Mouse (Mus musculus) liver, postnatal 0 days (tissue): ENCODE results near the gene Ube2d1. TPM values are rescaled to one million over a fixed set of nuclear protein-coding genes. Genes with fewer than 3 reads are reported as not detected.

ENCODE experiments used
- ATAC-seq: fragments of 200-750 bp; cut with Nextera tagmentation; 2 replicates; pipeline ENCODE4 v1.8.0; 2017; ENCODE audit warnings: mild to moderate bottlenecking, moderate library complexity
- DNase-seq: peaks from one replicate; pipeline ENCODE4 v3.0.0-alpha.2; 2016
- H3K27ac ChIP-seq: fragments of 300-500 bp; sonication (generic); 2 replicates; pipeline ENCODE4 v1.5.1; 2014; ENCODE audit warnings: antibody characterized with exemption, moderate library complexity, mild to moderate bottlenecking, low read depth
- H3K27me3 ChIP-seq: fragments of 300-500 bp; sonication (generic); 2 replicates; pipeline ENCODE4 v1.6.1; 2014; ENCODE audit warnings: low read length, control low read depth, mixed read lengths; ENCODE audit not compliant: insufficient read depth
- H3K36me3 ChIP-seq: fragments of 300-500 bp; sonication (generic); replicated peaks from 2 replicates; pipeline ENCODE4 v1.6.1; 2014; ENCODE audit warnings: mild to moderate bottlenecking, control low read depth, low read length, moderate library complexity, mixed read lengths; ENCODE audit not compliant: insufficient read depth
- H3K4me1 ChIP-seq: fragments of 300-500 bp; sonication (generic); 2 replicates; pipeline ENCODE4 v1.6.1; 2014; ENCODE audit warnings: antibody characterized with exemption, mild to moderate bottlenecking, control low read depth; ENCODE audit not compliant: insufficient read depth
- H3K4me2 ChIP-seq: fragments of 300-500 bp; sonication (generic); 2 replicates; pipeline ENCODE4 v1.6.1; 2014; ENCODE audit warnings: low read depth, mild to moderate bottlenecking, low read length, moderate library complexity, mixed read lengths
- H3K4me3 ChIP-seq: fragments of 300-500 bp; sonication (generic); 2 replicates; pipeline ENCODE4 v1.5.1; 2014; ENCODE audit warnings: low read depth, low read length
- H3K9ac ChIP-seq: fragments of 300-500 bp; sonication (generic); replicated peaks from 2 replicates; pipeline ENCODE4 v1.6.1; 2014; ENCODE audit warnings: mild to moderate bottlenecking, moderate library complexity
- H3K9me3 ChIP-seq: fragments of 300-500 bp; sonication (generic); 2 replicates; pipeline ENCODE4 v1.6.1; 2016; ENCODE audit warnings: mild to moderate bottlenecking, control low read depth, low read length, mixed read lengths
- CTCF ChIP-seq: sonication (generic); IDR thresholded peaks from 2 replicates; pipeline ENCODE4 v1.5.1; 2016; ENCODE audit warnings: antibody characterized with exemption, low read depth
- EP300 ChIP-seq: IDR thresholded peaks from 2 replicates; pipeline ENCODE4 v1.6.1; 2016; ENCODE audit warnings: antibody characterized with exemption, low read depth, mild to moderate bottlenecking
- WGBS: fragments of 180-500 bp; shearing (Covaris S2); extraction: QIAGEN DNeasy Blood & Tissue Kit; methylation state at CpG from one replicate; pipeline ENCODE4 v1.1.7; 2014; ENCODE audit not compliant: insufficient replicate concordance; 5-methylcytosine and 5-hydroxymethylcytosine counted together
- polyA plus RNA-seq: library from polyadenylated mRNA; unstranded; fragments of >200 nt; fragmentation: Nextera tagmentation; extraction: Ambion mirVana; gene quantifications from 2 replicates; pipeline ENCODE4 v1.2.1, GENCODE M21; 2015

Ube2d1 gene
- polyA plus RNA-seq, 1 experiment from 2014 or later = 6.9 TPM

- H3K9ac ChIP-seq = no peak overlapping the region
- WGBS = 70% methylated on average over 8 of the region's 8 CpGs
- DNase-seq (no peak), ATAC-seq (peak; percentile 33)
- H3K36me3 ChIP-seq = peaks cover 3% of the 10 kb centered on the region; the same call in 1 of the 2 replicates
- H3K27me3 ChIP-seq = no peaks in the 10 kb centered on the region
- H3K9me3 ChIP-seq = no peaks in the 10 kb centered on the region
- H3K4me2 ChIP-seq = no peak overlapping the region
- H3K4me1 ChIP-seq = no peaks in the 10 kb centered on the region
- H3K27ac ChIP-seq = no peak overlapping the region
- H3K4me3 ChIP-seq = no peak overlapping the region
- TF ChIP-seq EP300 (no peak), CTCF (no peak)
Measured at GRCm38 (mm10) chr10:71261637-71262036, 23.4 kb downstream of the Ube2d1 start.

GRCm38 (mm10) chr10:71258943-71259342 lies 26.1 kb downstream of the Ube2d1 start:
- Histone ChIP-seq H3K9me3 (no peaks in the 10 kb centered on the region), H3K36me3 (peaks cover 3% of the 10 kb centered on the region), H3K4me3 (no peak overlapping the region), H3K4me1 (no peaks in the 10 kb centered on the region), H3K27ac (no peak overlapping the region), H3K27me3 (no peaks in the 10 kb centered on the region), H3K9ac (no peak overlapping the region), H3K4me2 (no peak overlapping the region)
- no peak for DNase-seq
- no peak for ATAC-seq
- WGBS = 77% methylated on average over 5 of the region's 5 CpGs
- TF ChIP-seq EP300 = no peak
- TF ChIP-seq CTCF = no peak

GRCm38 (mm10) chr10:71258516-71258915 lies 26.5 kb downstream of the Ube2d1 start:
- H3K4me1 ChIP-seq = no peaks in the 10 kb centered on the region
- no peak for TF ChIP-seq CTCF
- no peak for TF ChIP-seq EP300

GRCm38 (mm10) chr10:71253147-71253546 lies 31.9 kb downstream of the Ube2d1 start:
- H3K9me3 ChIP-seq = no peaks in the 10 kb centered on the region
- WGBS = 85% methylated on average over 4 of the region's 4 CpGs
- no peak for DNase-seq
- TF ChIP-seq EP300 (no peak), CTCF (no peak)
- no peak overlapping the region for H3K9ac ChIP-seq
- ATAC-seq = no peak
- no peak overlapping the region for H3K4me2 ChIP-seq
- H3K4me1 ChIP-seq = no peaks in the 10 kb centered on the region
- H3K36me3 ChIP-seq = peaks cover 3% of the 10 kb centered on the region
- no peak overlapping the region for H3K27ac ChIP-seq
- H3K27me3 ChIP-seq = no peaks in the 10 kb centered on the region
- H3K4me3 ChIP-seq = no peak overlapping the region

More at GRCm38 (mm10) chr10:71258516-71258915, 26.5 kb downstream of the Ube2d1 start:
- H3K4me2 ChIP-seq = no peak overlapping the region
- no peak for DNase-seq
- 78% methylated on average over 8 of the region's 8 CpGs for WGBS
- H3K36me3 ChIP-seq = peaks cover 3% of the 10 kb centered on the region
- no peaks in the 10 kb centered on the region for H3K27me3 ChIP-seq
- H3K27ac ChIP-seq = no peak overlapping the region
- no peak overlapping the region for H3K9ac ChIP-seq
- no peak for ATAC-seq
- no peak overlapping the region for H3K4me3 ChIP-seq
- H3K9me3 ChIP-seq = no peaks in the 10 kb centered on the region

- H3K4me3 ChIP-seq = no peak overlapping the region
- DNase-seq (no peak), ATAC-seq (no peak)
- H3K27ac ChIP-seq = no peak overlapping the region
- H3K4me1 ChIP-seq = no peaks in the 10 kb centered on the region
- no peaks in the 10 kb centered on the region for H3K27me3 ChIP-seq
- WGBS = 73% methylated on average over 5 of the region's 5 CpGs
- no peaks in the 10 kb centered on the region; the same call in 1 of the 2 replicates for H3K36me3 ChIP-seq
- H3K9me3 ChIP-seq = no peaks in the 10 kb centered on the region
- H3K4me2 ChIP-seq = no peak overlapping the region
- H3K9ac ChIP-seq = no peak overlapping the region
- no peak for TF ChIP-seq EP300
- TF ChIP-seq CTCF = no peak
Measured at GRCm38 (mm10) chr10:71252421-71252820, 32.6 kb downstream of the Ube2d1 start.

GRCm38 (mm10) chr10:71251846-71252245 lies 33.2 kb downstream of the Ube2d1 start:
- H3K36me3 ChIP-seq = no peaks in the 10 kb centered on the region; the same call in 1 of the 2 replicates

GRCm38 (mm10) chr10:71251256-71251655 lies 33.8 kb downstream of the Ube2d1 start:
- no peak overlapping the region for H3K4me2 ChIP-seq
- H3K36me3 ChIP-seq = no peaks in the 10 kb centered on the region; the same call in 1 of the 2 replicates
- H3K4me1 ChIP-seq = no peaks in the 10 kb centered on the region
- H3K9me3 ChIP-seq = no peaks in the 10 kb centered on the region
- no peak for ATAC-seq
- 83% methylated on average over 5 of the region's 5 CpGs for WGBS
- no peak overlapping the region for H3K9ac ChIP-seq
- DNase-seq = no peak
- H3K27me3 ChIP-seq = no peaks in the 10 kb centered on the region
- H3K27ac ChIP-seq = no peak overlapping the region
- TF ChIP-seq CTCF (no peak), EP300 (no peak)
- H3K4me3 ChIP-seq = no peak overlapping the region

More at GRCm38 (mm10) chr10:71251846-71252245, 33.2 kb downstream of the Ube2d1 start:
- Histone ChIP-seq H3K4me1 (no peaks in the 10 kb centered on the region), H3K9me3 (no peaks in the 10 kb centered on the region), H3K4me3 (no peak overlapping the region), H3K27me3 (no peaks in the 10 kb centered on the region), H3K9ac (no peak overlapping the region), H3K27ac (no peak overlapping the region), H3K4me2 (no peak overlapping the region)
- TF ChIP-seq CTCF (no peak), EP300 (no peak)
- WGBS = 76% methylated on average over 5 of the region's 5 CpGs
- DNase-seq (no peak), ATAC-seq (no peak)
